Mouse (Mus musculus) macrophage (primary cell): ENCODE data around the gene Helq. TPM values are rescaled to one million over a fixed set of nuclear protein-coding genes. Genes with fewer than 3 reads are reported as not detected.
A peak's percentile ranks its signal among the peaks of the same experiment; 100 is the strongest.

Experiments used
- H3K27ac ChIP-seq: fragments of 350-480 bp; formaldehyde crosslinking; 2 replicates; pipeline ENCODE4 v1.9.0; 2021
- H3K36me3 ChIP-seq: fragments of 350-480 bp; formaldehyde crosslinking; 2 replicates; pipeline ENCODE4 v1.9.0; 2021; ENCODE audit errors: inconsistent target
- H3K4me3 ChIP-seq: fragments of 350-480 bp; formaldehyde crosslinking; 2 replicates; pipeline ENCODE4 v1.9.0; 2021; ENCODE audit errors: inconsistent target
- H3K79me2 ChIP-seq: fragments of 350-480 bp; formaldehyde crosslinking; 2 replicates; pipeline ENCODE4 v1.9.0; 2021; ENCODE audit errors: inconsistent target
- WGBS: methylation state at CpG from one replicate; pipeline ENCODE4 v1.1.7; 2026; ENCODE audit warnings: inconsistent platforms; ENCODE audit not compliant: missing documents; 5-methylcytosine and 5-hydroxymethylcytosine counted together
- polyA plus RNA-seq: library from polyadenylated mRNA; stranded (reverse); fragments of 250-400 nt; gene quantifications from 3 replicates; pipeline ENCODE4 v1.2.4, GENCODE M21; 2018; ENCODE audit warnings: inconsistent platforms
- total RNA-seq, 78 experiments: library from RNA; depleted of rRNA; stranded (reverse); fragments of 250-400 nt; gene quantifications; 1 replicate in 9 of 78; 2 replicates in 24 of 78; 3 replicates in 43 of 78; 4 replicates in 2 of 78; pipeline ENCODE4 v1.2.4; 2018; ENCODE audit warnings: inconsistent platforms in 56 of 78

The Helq gene
- 10 to 100 TPM in 17 of 26 experiments, 1 to 10 TPM in 9; 1.5 to 69.1 (median 26.3) TPM for total RNA-seq (2018; cell fraction: chromatin; rRNA removed)
- 1 to 10 TPM in 25 of 26 experiments, under 1 TPM in 1; 0.53 to 6.4 (median 3.5) TPM for total RNA-seq (2018; cell fraction: cytosol; rRNA removed)
- 10 to 100 TPM in 14 of 26 experiments, 1 to 10 TPM in 12; 2.3 to 55.2 (median 13.8) TPM for total RNA-seq (2018; cell fraction: nucleus; rRNA removed)
- polyA plus RNA-seq, result 4.1 to 7.5 TPM (median 4.2 TPM) in 3 replicates

DNA sequence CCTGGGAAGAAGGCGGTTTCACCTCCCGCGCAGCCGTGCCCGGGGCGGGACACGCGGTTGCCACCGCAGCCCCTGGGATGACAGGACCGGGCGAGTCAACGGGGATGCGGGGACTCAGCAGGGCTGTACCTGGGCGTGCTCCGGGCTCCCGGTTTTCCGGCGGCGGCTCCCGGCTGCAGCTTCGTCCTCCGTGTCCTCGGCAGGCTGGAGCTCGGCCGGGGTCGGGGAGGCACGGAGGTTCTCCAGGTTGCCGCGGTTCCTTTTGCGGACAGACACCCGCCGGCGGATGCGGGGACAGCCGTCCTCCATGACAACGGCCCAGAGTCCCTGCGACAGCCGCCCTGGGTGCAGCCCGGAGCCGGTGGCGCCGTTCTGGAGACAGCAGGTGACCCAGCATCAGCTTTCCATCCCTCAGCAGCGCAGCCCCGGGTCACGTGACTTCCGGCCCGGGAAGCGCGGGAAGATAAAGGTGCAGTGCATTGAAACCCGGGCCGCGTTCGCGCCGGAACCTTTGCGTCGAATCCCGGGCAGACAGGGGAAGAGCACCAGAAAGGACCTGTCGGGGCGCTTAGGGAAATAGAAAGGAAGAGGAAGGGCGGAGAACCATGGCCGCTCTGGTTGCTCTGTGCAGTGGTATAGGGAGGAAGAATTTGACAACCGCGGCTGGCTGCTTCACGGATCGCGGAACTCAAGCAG, at the start of gene Helq, which contains the start of gene Mrps18c:
TSS of gene Helq (minus strand) at position 434 of the 696 bp plus-strand sequence.
TSS of gene Mrps18c (plus strand) at position 463 of the 696 bp plus-strand sequence.
- WGBS, result under 1% methylated on average over 63 of the region's 67 CpGs
- H3K79me2 ChIP-seq, result peaks cover 40% of the 10 kb centered on the region

DNA sequence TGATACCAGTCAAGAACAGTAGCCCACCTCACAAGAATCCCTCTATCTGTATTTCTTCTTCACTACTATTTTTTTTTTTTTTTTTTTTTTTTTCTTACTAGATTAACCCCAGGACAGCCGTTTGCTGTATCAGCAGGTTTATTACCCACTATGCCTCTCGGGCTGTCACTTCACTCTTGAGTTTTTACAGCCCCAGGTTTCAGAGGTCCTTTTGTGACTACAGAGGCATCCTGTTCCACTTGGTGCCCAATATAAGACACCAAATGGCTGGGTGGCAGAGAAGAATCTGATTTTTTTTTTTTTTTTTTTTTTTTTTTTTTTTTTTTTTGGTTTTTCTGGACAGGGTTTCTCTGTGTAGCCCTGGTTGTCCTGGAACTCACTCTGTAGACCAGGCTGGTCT, 48.7 kb upstream of the Helq start:
- WGBS, result 25% methylated on average over 2 of the region's 2 CpGs
- H3K79me2 ChIP-seq, result no peaks in the 10 kb centered on the region
- no peak overlapping the region for H3K27ac ChIP-seq
- peak overlapping the region; percentile 55 for H3K4me3 ChIP-seq
- H3K36me3 ChIP-seq, result no peaks in the 10 kb centered on the region

More for the DNA sequence above, at the start of gene Helq, which contains the start of gene Mrps18c:
- peak within 1 kb of the TSS; percentile 25 for H3K27ac ChIP-seq
- peak within 1 kb of the TSS; percentile 85 for H3K4me3 ChIP-seq
- H3K36me3 ChIP-seq, result peaks cover 32% of the 10 kb centered on the region

DNA sequence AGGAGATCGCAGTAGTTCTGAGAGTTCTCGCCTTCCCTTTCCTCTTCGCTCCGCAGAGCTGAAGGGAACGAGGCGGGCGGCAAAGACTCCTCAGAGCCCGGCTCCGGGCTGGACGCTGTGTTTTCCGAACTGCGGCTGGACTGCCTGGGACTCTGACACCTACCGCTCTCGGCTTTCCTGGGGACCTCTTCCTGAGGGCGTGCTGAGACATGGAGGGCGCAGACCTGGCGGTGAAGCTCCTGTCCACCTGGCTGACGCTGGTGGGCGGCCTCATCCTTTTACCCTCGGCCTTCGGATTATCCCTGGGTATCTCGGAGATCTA, 48.2 kb upstream of the Helq start:
- H3K27ac ChIP-seq, result peak overlapping the region; percentile 36; the same call in 1 of the 2 replicates
- under 1% methylated on average over 22 of the region's 22 CpGs for WGBS
- no peaks in the 10 kb centered on the region for H3K36me3 ChIP-seq
- H3K4me3 ChIP-seq, result peak overlapping the region; percentile 55
- no peaks in the 10 kb centered on the region for H3K79me2 ChIP-seq

DNA sequence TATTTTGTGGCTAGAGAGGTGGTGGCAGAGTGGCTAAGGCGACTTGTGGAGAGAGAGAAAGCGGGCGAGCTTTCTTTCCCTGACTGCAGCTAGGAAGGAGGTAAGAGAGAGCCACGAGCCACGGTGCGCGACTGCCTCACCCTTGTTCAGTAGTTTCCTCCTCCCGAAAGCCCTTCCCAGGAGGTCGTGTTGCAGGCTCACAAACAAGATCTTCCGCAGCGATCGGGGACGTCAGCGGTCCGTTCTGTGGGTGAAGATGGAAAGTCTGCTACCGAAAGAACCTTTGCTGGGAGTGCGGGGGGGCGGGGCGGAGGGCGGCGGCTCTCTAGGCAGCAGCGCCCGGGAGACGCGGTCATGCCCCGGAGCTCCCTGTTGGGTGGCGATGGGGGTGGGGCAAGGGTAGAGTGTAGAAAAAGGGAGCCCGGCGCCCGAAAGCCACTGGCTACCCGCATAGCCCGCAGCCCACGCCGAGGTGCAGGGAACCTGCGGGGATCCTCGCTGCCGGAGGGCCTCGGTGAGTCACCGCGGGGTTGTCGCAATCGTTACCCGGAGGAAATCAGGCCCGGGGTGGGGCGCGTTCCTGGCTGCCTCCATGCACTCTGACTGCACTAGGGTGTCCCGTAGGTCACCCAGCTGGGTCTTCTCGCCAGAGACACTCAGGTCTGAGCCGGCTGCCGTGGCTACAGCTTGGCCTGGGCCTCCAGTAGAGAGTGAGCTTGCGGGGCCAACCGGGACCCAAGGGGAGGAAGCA, 47.6 kb upstream of the Helq start:
- WGBS, result under 1% methylated on average over 43 of the region's 52 CpGs
- no peaks in the 10 kb centered on the region for H3K79me2 ChIP-seq
- H3K4me3 ChIP-seq, result peak overlapping the region; percentile 55
- peak overlapping the region; percentile 36; the same call in 1 of the 2 replicates for H3K27ac ChIP-seq
- H3K36me3 ChIP-seq, result no peaks in the 10 kb centered on the region

DNA sequence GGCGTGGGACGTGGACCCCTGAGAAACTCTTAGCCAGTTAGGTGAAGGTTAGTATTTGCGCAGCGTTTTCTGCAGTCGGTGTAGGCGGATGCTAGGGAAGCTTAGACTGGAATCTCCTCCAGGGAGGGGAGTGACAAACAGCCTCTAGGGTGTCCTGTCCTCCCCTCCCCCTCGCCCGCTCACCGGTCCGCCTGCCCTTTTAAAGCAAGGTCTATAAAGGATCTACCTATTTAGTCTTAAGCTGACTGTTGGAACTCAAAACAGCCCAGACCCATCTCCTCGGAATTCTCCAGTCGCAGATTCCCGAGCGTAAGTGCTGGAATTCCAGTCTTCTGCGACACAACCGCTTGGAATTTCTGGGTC, 47.1 kb upstream of the Helq start, which contains the start of gene Gpat3:
TSS of gene Gpat3 (plus strand) at position 229 of the 363 bp plus-strand sequence.
- 3% methylated on average over 16 of the region's 16 CpGs for WGBS
- peak within 1 kb of the TSS; percentile 55 for H3K4me3 ChIP-seq
- H3K79me2 ChIP-seq, result no peaks in the 10 kb centered on the region
- peak within 1 kb of the TSS; percentile 36; the same call in 1 of the 2 replicates for H3K27ac ChIP-seq
- no peaks in the 10 kb centered on the region for H3K36me3 ChIP-seq

DNA sequence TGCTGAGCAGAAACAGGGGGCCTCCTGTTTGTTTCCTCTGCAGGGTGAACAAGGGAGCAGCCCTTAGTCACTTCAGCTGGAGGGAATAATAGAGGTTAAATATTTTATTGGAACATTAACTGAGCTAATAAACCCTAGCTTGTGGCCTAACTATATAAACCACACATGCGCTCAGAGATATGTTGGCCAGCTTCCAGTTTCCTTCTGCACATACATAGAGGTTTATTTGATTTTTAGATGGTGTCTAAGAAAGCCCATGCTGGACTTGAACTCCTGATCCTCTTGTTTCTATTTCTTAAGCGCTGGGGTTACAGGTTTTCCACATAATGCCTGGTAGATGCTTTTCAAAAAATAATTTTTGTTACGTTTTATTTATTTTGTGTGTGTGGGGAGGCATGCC, 46.1 kb upstream of the Helq start:
- WGBS, result 77% methylated on average over 3 of the region's 3 CpGs
- H3K36me3 ChIP-seq, result no peaks in the 10 kb centered on the region
- H3K27ac ChIP-seq, result no peak overlapping the region
- H3K79me2 ChIP-seq, result no peaks in the 10 kb centered on the region
- H3K4me3 ChIP-seq, result no peak overlapping the region

DNA sequence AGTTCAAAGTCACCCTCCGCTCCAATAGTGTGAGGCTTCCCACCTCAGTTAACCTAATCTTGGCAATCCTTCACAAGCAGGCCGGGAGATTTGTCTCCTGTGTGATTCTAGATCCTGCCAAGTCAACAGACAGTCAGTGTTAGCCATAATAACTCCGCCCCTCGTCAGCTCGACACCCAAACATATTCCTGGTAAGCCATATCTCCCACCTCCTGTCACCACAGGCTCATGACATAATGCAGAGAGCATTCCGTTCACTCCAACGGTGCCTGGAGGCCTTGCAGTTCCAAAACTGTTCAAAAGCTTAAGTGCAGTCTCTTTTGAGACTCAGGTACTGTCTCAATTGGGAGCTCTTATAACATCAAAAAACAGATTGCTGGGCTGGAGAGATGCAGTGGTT, 39.5 kb upstream of the Helq start:
- 94% methylated on average over 7 of the region's 7 CpGs for WGBS
- Histone ChIP-seq H3K27ac (no peak overlapping the region), H3K4me3 (no peak overlapping the region), H3K36me3 (no peaks in the 10 kb centered on the region), H3K79me2 (no peaks in the 10 kb centered on the region)

DNA sequence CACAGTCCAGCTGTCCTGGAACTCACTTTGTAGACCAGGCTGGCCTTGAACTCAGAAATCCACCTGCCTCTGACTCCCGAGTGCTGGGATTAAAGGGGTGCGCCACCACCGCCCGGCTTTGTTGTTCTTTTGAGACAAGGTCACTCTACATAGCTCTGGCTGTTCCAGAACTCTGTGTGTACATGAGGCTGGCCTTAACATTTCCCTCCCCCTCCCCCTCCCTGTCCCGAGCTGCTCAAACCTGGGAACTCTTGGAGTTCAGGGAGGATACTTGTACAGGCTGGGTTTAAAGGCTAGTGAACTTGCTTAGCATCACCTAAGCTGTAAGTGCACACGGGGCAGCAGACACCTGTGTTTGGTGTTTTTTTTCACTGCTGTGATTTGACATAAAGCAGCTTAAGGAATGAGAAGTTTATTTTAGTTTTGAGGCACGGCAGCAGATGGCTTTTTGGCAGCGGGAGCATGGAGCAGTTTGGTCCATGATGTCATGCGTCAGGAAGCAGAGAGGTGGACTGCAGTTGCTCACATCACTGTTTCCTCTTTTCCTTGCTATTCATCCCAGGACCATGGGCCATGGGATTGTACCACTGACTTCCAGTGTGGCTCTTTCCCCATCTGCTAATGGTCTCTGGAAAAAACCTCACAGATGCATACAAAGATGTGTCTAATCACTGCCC, 37.6 kb upstream of the Helq start:
- H3K4me3 ChIP-seq, result no peak overlapping the region
- WGBS, result 68% methylated on average over 9 of the region's 9 CpGs

DNA sequence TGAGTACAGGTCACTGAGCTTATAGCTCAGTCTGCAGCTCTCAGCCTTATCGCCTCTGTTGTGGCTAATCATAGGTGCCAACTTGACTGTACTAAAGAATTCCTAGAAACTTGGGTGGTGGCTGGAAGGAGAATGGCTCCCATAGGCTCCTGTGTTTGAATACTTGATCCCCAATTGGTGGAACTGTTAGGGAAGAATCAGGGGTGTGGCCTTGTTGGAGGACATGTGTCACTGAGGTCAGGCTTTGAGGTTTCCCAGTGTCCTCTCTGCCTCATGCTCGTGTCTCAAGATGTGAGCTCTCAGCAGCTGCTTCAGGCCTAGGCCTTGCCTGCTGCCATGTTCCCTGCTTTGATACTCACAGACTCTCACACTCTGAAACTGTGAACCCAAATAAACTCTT, 35.4 kb upstream of the Helq start:
- Histone ChIP-seq H3K79me2 (no peaks in the 10 kb centered on the region), H3K27ac (no peak overlapping the region), H3K36me3 (no peaks in the 10 kb centered on the region), H3K4me3 (no peak overlapping the region)
- 87% methylated on average over 2 of the region's 2 CpGs for WGBS

More for the DNA sequence above, 37.6 kb upstream of the Helq start:
- no peak overlapping the region for H3K27ac ChIP-seq
- H3K79me2 ChIP-seq, result no peaks in the 10 kb centered on the region
- no peaks in the 10 kb centered on the region for H3K36me3 ChIP-seq

DNA sequence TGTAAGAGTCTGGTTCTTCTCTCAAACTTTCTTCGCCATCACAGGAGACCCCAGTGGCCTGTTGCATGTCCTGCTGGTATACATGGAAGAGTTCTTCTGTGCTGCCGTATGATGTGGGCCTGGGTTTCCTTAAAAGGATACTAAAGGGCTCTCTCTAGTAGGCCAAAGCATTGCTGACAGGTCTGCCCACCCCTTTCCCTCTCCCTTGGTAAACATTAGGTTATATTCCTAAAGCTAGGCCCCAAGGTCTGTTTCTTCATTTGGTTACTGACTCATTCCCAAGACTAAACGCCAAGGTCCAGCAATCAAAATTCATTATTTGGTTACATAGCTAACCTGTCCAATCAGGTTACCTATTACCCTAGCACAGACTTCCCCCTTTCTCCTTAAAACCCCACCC, 34.3 kb upstream of the Helq start:
- no peak overlapping the region for H3K27ac ChIP-seq
- no peak overlapping the region for H3K4me3 ChIP-seq
- no peaks in the 10 kb centered on the region for H3K36me3 ChIP-seq
- 88% methylated on average over 3 of the region's 3 CpGs for WGBS
- H3K79me2 ChIP-seq, result no peaks in the 10 kb centered on the region

DNA sequence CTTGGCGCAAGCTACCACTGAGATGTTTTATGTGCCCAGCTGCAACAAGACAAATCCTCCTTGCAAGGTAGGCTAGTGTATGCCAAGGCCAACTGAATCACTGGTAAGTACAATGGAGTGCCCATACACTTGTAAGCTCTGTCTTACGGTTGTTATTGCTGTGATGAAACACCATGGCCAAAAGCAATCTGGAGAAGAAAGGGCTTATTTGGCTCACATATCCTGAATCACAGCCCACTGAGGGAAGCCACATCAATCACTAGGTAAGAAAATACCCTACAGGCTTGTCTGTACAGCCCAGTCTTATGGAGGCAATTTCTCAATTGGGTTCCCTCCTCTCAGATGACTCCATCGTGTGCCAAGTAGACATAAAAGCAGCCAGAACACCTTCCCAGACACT, 30.3 kb upstream of the Helq start:
- H3K79me2 ChIP-seq, result no peaks in the 10 kb centered on the region
- WGBS, result 84% methylated on average over 3 of the region's 3 CpGs

DNA sequence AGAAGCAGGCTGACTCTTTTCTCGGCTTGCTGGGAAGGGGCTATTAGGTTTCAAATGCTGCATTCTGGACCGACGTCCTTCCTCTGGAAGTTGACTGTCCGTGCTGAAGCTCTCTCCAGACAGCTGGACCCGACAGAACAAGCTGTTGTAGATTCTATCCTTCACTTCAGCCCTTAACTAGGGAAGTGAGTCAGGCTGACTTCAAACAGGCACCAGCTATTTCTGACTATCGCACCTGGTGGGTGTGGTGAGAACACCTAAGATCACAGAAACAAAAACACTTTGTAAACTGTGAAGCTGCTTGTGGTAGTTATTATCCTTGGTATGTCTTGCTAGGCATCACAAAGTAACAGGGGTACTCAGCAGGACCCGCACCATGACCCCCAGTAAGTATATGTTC, 28.1 kb upstream of the Helq start:
- Histone ChIP-seq H3K27ac (no peak overlapping the region), H3K79me2 (no peaks in the 10 kb centered on the region), H3K36me3 (no peaks in the 10 kb centered on the region), H3K4me3 (no peak overlapping the region)
- WGBS, result 76% methylated on average over 6 of the region's 7 CpGs

More for the DNA sequence above, 30.3 kb upstream of the Helq start:
- Histone ChIP-seq H3K27ac (no peak overlapping the region), H3K4me3 (no peak overlapping the region), H3K36me3 (no peaks in the 10 kb centered on the region)

DNA sequence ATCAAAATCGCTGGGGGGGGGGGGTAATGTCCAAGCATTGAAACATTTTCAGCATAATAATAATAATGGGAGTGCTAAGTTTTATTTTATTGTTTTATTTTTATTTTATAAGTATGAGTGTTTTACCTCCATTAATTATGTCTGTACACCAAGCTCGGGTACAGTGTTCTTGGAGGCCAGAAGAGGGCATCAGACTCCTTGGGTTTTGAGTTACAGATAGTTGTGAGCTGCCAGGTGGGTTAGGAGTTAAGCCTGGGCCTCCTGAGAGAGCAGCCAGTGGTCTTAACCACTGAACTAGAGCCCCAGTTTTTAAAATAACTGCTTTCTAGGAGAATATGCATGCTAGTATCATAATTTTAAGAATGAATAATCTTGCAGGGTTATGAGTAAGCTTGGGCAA, 27.6 kb upstream of the Helq start:
- 17% methylated on average over 2 of the region's 2 CpGs for WGBS
- Histone ChIP-seq H3K27ac (no peak overlapping the region), H3K4me3 (no peak overlapping the region), H3K79me2 (no peaks in the 10 kb centered on the region), H3K36me3 (no peaks in the 10 kb centered on the region)

DNA sequence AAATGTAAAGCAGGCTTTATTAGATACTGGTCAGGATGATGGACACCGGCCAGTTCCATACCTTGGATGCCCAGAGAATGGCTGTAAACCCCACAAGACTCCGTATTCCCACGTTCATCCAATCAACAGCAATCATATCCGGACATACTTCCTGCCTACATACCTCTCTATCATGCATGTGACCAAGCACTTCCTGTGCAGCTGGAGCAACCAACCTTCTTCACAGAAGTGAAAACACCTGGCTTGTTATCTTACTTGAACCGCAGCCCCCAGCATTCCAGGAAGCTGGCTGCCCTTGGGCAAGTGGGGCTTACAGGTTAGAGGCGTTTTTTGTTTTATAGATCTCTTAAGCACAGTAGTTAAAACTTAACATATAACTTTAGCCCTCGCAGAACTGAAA, 24.4 kb upstream of the Helq start:
- no peaks in the 10 kb centered on the region for H3K79me2 ChIP-seq
- H3K4me3 ChIP-seq, result no peak overlapping the region
- WGBS, result 66% methylated on average over 7 of the region's 7 CpGs
- H3K27ac ChIP-seq, result no peak overlapping the region
- H3K36me3 ChIP-seq, result no peaks in the 10 kb centered on the region
